Mouse (Mus musculus): ENCODE measurements at regions not wholly inside any gene's neighbourhood (a gene's known extent, or its start where the extent isn't known, plus 50 kb on each side); places are given as distances from the start of the nearest gene placed in this dataset.

DNA sequence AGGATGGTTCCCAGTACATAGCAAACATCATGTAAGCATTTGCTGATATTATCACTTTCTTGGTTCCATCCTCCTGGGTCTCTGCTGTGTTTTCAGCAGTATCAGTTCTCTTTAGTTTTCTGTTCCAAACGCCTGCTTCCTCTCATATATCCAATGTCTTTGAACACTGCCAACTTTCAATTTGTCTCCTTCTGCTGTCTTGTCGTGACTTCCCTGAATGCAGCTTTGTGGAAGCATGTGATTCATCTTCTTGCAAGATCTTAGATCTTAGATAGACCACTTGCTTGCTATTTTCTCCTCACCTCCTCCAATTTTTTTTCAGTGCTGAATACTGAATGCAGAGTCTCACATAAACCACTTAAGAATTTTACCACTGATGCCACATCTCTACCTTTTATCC lies 576.4 kb downstream of the Efnb2 start:
- no peaks in the 10 kb centered on the region for H3K27me3 ChIP-seq (ENCODE audit: control insufficient read depth, insufficient read depth, insufficient read length)
- no peak overlapping the region for H3ac ChIP-seq (ENCODE audit: control insufficient read depth, insufficient read length, low read depth)
- H3K79me2 ChIP-seq (ENCODE audit: control insufficient read depth, insufficient read depth) = no peaks in the 10 kb centered on the region
- H3K4me3 ChIP-seq (ENCODE audit: insufficient read depth, poor library complexity, severe bottlenecking) = no peak overlapping the region
- no peaks in the 10 kb centered on the region for H3K79me3 ChIP-seq (ENCODE audit: low read depth)
- H3K36me3 ChIP-seq (ENCODE audit: control insufficient read depth, insufficient read depth) = no peaks in the 10 kb centered on the region
- no peak for TF ChIP-seq CEBPB (IDR thresholded peaks at IDR 0.05; ENCODE audit: low read depth)
- no peak for TF ChIP-seq USF1 (IDR thresholded peaks at IDR 0.05; ENCODE audit: low read depth)
- no peak for TF ChIP-seq MYOG (IDR thresholded peaks at IDR 0.05; ENCODE audit: control insufficient read depth, extremely low read depth, insufficient read length)
- TF ChIP-seq CTCF (IDR thresholded peaks at IDR 0.05; ENCODE audit: control insufficient read depth, insufficient read depth, insufficient read length) = no peak
- TF ChIP-seq MAX (IDR thresholded peaks at IDR 0.05) = no peak
- TF ChIP-seq MYOD1 (IDR thresholded peaks at IDR 0.05; ENCODE audit: control insufficient read depth, insufficient read length, low read depth) = no peak
- TF ChIP-seq FOSL1 (IDR thresholded peaks at IDR 0.05; ENCODE audit: insufficient read depth, low read length, poor library complexity, severe bottlenecking) = no peak

DNA sequence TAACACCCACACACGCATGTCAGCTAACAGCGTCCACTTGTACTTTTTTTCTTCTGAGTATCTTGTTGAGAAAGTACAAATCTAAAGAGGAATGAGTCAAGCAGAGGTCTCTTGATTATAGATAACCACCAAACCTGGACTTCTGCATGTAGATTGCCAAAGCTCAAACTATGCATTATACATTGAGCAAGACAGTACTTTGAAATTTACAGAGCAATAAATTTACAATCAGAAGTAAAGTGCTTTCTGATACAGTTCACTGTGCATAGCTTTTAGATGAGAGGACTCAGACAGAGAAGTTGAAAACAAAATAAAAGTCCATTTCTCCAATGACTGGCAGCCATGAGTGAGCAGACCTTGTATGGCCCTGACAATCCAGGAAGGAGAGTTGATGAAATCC lies 597.0 kb downstream of the Efnb2 start:
- Histone ChIP-seq H3K79me3 (ENCODE audit: low read depth) (no peaks in the 10 kb centered on the region), H3K36me3 (ENCODE audit: control insufficient read depth, insufficient read depth) (no peaks in the 10 kb centered on the region), H3K4me3 (ENCODE audit: insufficient read depth, poor library complexity, severe bottlenecking) (no peak overlapping the region), H3K27me3 (ENCODE audit: control insufficient read depth, insufficient read depth, insufficient read length) (no peaks in the 10 kb centered on the region), H3K79me2 (ENCODE audit: control insufficient read depth, insufficient read depth) (no peaks in the 10 kb centered on the region), H3ac (ENCODE audit: control insufficient read depth, insufficient read length, low read depth) (no peak overlapping the region)
- TF ChIP-seq MYOG (IDR thresholded peaks at IDR 0.05; ENCODE audit: control insufficient read depth, extremely low read depth, insufficient read length) = no peak
- TF ChIP-seq MAX (IDR thresholded peaks at IDR 0.05) = no peak
- TF ChIP-seq FOSL1 (IDR thresholded peaks at IDR 0.05; ENCODE audit: insufficient read depth, low read length, poor library complexity, severe bottlenecking) = no peak
- no peak for TF ChIP-seq USF1 (IDR thresholded peaks at IDR 0.05; ENCODE audit: low read depth)
- TF ChIP-seq CEBPB (IDR thresholded peaks at IDR 0.05; ENCODE audit: low read depth) = no peak
- TF ChIP-seq CTCF (IDR thresholded peaks at IDR 0.05; ENCODE audit: control insufficient read depth, insufficient read depth, insufficient read length) = no peak
- no peak for TF ChIP-seq MYOD1 (IDR thresholded peaks at IDR 0.05; ENCODE audit: control insufficient read depth, insufficient read length, low read depth)

GRCm38 (mm10) chr8:8054224-8054916 lies 606.7 kb downstream of the Efnb2 start:
- H3K36me3 ChIP-seq (ENCODE audit: control insufficient read depth, insufficient read depth) = no peaks in the 10 kb centered on the region
- no peaks in the 10 kb centered on the region for H3K79me3 ChIP-seq (ENCODE audit: low read depth)
- no peak overlapping the region for H3K4me3 ChIP-seq (ENCODE audit: insufficient read depth, poor library complexity, severe bottlenecking)
- no peak overlapping the region for H3ac ChIP-seq (ENCODE audit: control insufficient read depth, insufficient read length, low read depth)
- TF ChIP-seq CTCF (IDR thresholded peaks at IDR 0.05; ENCODE audit: control insufficient read depth, insufficient read depth, insufficient read length) (no peak), CEBPB (IDR thresholded peaks at IDR 0.05; ENCODE audit: low read depth) (no peak), FOSL1 (IDR thresholded peaks at IDR 0.05; ENCODE audit: insufficient read depth, low read length, poor library complexity, severe bottlenecking) (no peak), USF1 (IDR thresholded peaks at IDR 0.05; ENCODE audit: low read depth) (no peak), MYOD1 (IDR thresholded peaks at IDR 0.05; ENCODE audit: control insufficient read depth, insufficient read length, low read depth) (no peak), MAX (IDR thresholded peaks at IDR 0.05) (no peak), MYOG (IDR thresholded peaks at IDR 0.05; ENCODE audit: control insufficient read depth, extremely low read depth, insufficient read length) (no peak)
- H3K79me2 ChIP-seq (ENCODE audit: control insufficient read depth, insufficient read depth) = no peaks in the 10 kb centered on the region
- no peaks in the 10 kb centered on the region for H3K27me3 ChIP-seq (ENCODE audit: control insufficient read depth, insufficient read depth, insufficient read length)

DNA sequence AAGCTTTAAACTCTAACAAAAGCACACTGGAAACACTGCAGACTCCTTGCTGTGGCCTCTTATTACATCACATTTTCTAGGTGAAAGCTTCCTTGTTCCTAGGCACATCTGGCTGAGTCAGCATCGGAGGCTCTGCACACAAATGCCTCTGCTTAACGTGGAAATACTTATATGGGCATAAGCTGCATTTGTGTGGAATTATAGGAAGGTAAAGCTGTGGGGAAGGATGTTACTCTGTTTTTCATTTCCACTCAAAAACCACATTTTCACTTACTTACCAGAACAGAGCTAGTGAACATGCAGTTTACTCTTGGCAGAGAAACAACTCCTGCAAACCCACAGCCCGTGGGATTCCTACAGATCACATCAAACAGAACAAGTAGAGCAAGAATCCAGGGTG lies 609.9 kb downstream of the Efnb2 start:
- Histone ChIP-seq H3K36me3 (ENCODE audit: control insufficient read depth, insufficient read depth) (no peaks in the 10 kb centered on the region), H3K27me3 (ENCODE audit: control insufficient read depth, insufficient read depth, insufficient read length) (no peaks in the 10 kb centered on the region), H3ac (ENCODE audit: control insufficient read depth, insufficient read length, low read depth) (no peak overlapping the region), H3K79me2 (ENCODE audit: control insufficient read depth, insufficient read depth) (no peaks in the 10 kb centered on the region), H3K4me3 (ENCODE audit: insufficient read depth, poor library complexity, severe bottlenecking) (no peak overlapping the region), H3K79me3 (ENCODE audit: low read depth) (no peaks in the 10 kb centered on the region)
- TF ChIP-seq MAX (IDR thresholded peaks at IDR 0.05) = no peak
- TF ChIP-seq USF1 (IDR thresholded peaks at IDR 0.05; ENCODE audit: low read depth) = no peak
- no peak for TF ChIP-seq MYOG (IDR thresholded peaks at IDR 0.05; ENCODE audit: control insufficient read depth, extremely low read depth, insufficient read length)
- no peak for TF ChIP-seq FOSL1 (IDR thresholded peaks at IDR 0.05; ENCODE audit: insufficient read depth, low read length, poor library complexity, severe bottlenecking)

- no peaks in the 10 kb centered on the region for H3K36me3 ChIP-seq (ENCODE audit: control insufficient read depth, insufficient read depth)
- TF ChIP-seq MAX (IDR thresholded peaks at IDR 0.05) = no peak
- TF ChIP-seq USF1 (IDR thresholded peaks at IDR 0.05; ENCODE audit: low read depth) = no peak
- no peak for TF ChIP-seq CEBPB (IDR thresholded peaks at IDR 0.05; ENCODE audit: low read depth)
- no peak for TF ChIP-seq CTCF (IDR thresholded peaks at IDR 0.05; ENCODE audit: control insufficient read depth, insufficient read depth, insufficient read length)
- no peak for TF ChIP-seq MYOG (IDR thresholded peaks at IDR 0.05; ENCODE audit: control insufficient read depth, extremely low read depth, insufficient read length)
- TF ChIP-seq FOSL1 (IDR thresholded peaks at IDR 0.05; ENCODE audit: insufficient read depth, low read length, poor library complexity, severe bottlenecking) = no peak
- no peak for TF ChIP-seq MYOD1 (IDR thresholded peaks at IDR 0.05; ENCODE audit: control insufficient read depth, insufficient read length, low read depth)
- H3K27me3 ChIP-seq (ENCODE audit: control insufficient read depth, insufficient read depth, insufficient read length) = no peaks in the 10 kb centered on the region
- no peak overlapping the region for H3ac ChIP-seq (ENCODE audit: control insufficient read depth, insufficient read length, low read depth)
- H3K4me3 ChIP-seq (ENCODE audit: insufficient read depth, poor library complexity, severe bottlenecking) = no peak overlapping the region
- no peaks in the 10 kb centered on the region for H3K79me3 ChIP-seq (ENCODE audit: low read depth)
- no peaks in the 10 kb centered on the region for H3K79me2 ChIP-seq (ENCODE audit: control insufficient read depth, insufficient read depth)
Observed at GRCm38 (mm10) chr8:8050778-8051177, 610.3 kb downstream of the Efnb2 start.

- H3K79me3 ChIP-seq (ENCODE audit: low read depth) = no peaks in the 10 kb centered on the region
- no peaks in the 10 kb centered on the region for H3K27me3 ChIP-seq (ENCODE audit: control insufficient read depth, insufficient read depth, insufficient read length)
- no peak overlapping the region for H3ac ChIP-seq (ENCODE audit: control insufficient read depth, insufficient read length, low read depth)
- H3K79me2 ChIP-seq (ENCODE audit: control insufficient read depth, insufficient read depth) = no peaks in the 10 kb centered on the region
- TF ChIP-seq MYOD1 (IDR thresholded peaks at IDR 0.05; ENCODE audit: control insufficient read depth, insufficient read length, low read depth) (no peak), MYOG (IDR thresholded peaks at IDR 0.05; ENCODE audit: control insufficient read depth, extremely low read depth, insufficient read length) (no peak), CTCF (IDR thresholded peaks at IDR 0.05; ENCODE audit: control insufficient read depth, insufficient read depth, insufficient read length) (no peak), USF1 (IDR thresholded peaks at IDR 0.05; ENCODE audit: low read depth) (no peak), MAX (IDR thresholded peaks at IDR 0.05) (no peak), CEBPB (IDR thresholded peaks at IDR 0.05; ENCODE audit: low read depth) (no peak), FOSL1 (IDR thresholded peaks at IDR 0.05; ENCODE audit: insufficient read depth, low read length, poor library complexity, severe bottlenecking) (no peak)
- no peak overlapping the region for H3K4me3 ChIP-seq (ENCODE audit: insufficient read depth, poor library complexity, severe bottlenecking)
- H3K36me3 ChIP-seq (ENCODE audit: control insufficient read depth, insufficient read depth) = no peaks in the 10 kb centered on the region
Observed at GRCm38 (mm10) chr8:8044926-8045325, 616.1 kb downstream of the Efnb2 start.

Measured in C2C12 (cell line).